Mouse (Mus musculus) Muller cell, postnatal 12 days (primary cell): ENCODE measurements around the gene Inafm2.
A peak's percentile ranks its signal among the peaks of the same experiment; 100 is the strongest.

Experiments
- DNase-seq: peaks from one replicate; pipeline ENCODE4 v3.0.0-alpha.2; 2015; ENCODE audit errors: inconsistent ontology term

Inafm2 gene

DNA sequence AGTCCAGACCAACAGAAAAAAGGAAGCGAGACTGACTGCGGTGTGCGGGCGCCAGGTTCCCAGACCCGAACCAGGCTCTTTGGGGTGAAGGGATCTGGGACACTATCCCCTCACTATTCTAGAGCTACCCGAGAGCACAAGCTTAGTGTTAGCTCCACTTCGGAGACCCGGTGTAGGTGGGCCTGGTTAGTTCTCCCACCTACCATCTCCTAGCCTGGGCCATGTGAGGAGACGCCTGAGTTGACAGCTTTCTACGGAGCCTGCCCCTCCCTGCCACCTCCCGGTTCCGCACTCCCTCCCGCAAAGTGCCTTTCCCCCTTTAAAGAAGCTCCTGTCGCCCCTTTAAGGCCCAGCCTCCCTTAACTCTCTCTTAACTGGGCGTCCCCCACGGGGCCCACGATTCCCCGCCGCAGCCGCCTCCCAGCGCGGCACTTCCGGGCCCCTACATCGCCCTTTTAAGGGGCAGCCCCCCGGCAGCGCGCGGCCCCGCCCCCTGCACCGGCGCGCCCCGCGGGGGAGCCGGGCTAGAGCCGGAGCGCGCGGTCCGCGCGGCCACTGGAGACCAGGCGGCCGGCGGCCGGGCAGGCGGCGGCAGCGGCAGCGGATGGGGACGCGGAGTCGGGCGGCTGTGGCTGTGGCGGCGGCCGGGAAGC is at the start of gene Inafm2:
Inafm2 (plus strand) TSS at position 527 of the 653 bp plus-strand sequence.
- peak; percentile 97 for DNase-seq

DNA sequence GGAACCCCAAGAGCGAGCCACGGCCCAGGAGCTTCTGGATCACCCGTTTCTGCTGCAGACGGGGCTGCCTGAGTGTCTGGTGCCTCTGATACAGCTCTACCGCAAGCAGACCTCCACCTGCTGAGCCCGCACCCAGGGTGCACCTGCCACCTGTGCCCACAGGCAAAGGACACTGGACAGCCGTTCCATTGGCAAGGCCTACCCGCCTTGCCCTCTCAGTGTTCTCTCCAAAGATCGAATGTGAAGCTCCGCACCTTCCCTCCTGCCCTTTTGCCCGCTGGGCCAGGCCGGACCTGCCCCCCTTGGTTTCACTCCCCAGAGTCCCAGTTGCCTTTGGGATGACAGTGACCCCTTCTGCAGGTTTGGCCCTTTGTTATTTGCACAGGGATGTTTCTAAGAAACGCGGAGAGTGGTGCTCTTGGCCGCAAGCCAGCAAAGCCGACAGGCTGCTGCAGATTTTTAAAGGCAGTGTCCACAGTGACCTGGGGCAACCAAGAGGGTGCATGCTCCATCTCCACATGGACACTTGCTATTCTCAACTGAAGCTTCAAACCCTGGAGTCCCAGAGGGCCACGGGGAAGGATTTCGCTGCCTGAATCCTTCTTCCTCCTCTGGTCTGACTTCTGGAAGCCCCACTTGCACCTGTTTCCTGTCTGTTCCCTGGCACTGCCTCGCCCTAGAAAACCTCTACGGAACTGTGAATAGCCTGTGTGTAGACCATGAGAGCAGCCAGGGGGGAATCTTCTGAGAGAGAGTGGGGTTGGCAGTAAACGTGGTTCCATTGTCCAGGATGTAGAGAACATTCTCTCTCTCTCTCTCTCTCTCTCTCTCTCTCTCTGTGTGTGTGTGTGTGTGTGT is 48.9 kb upstream of the Inafm2 start:
- no peak for DNase-seq

- DNase-seq, result no peak
These were observed 48.2 kb upstream of the Inafm2 start for GRCm38 (mm10) chr2:118697311-118697877.

- no peak for DNase-seq
These were observed 47.6 kb upstream of the Inafm2 start for GRCm38 (mm10) chr2:118697955-118698354.

GRCm38 (mm10) chr2:118700179-118701062 is 45.1 kb upstream of the Inafm2 start:
- peak; percentile 74 for DNase-seq

DNA sequence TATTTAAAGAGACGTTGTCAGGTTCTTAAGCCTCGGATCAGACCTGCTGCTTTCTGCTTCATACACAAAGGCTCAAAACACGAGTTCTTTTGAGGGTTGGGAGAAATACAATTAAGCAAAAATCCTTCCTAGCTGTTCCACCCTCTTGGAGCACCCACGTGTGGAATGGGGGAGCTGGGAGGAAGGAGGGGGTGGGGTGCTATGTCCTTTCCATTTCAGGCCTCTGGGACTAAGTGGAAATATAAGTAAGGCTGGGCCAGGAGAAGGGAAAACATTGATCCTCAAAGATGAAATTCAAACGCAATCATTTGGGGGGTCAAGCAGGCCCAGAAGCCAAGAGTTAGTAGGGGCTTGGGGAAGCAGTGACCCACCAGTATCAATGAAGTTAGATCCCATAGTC is 44.4 kb upstream of the Inafm2 start:
- no peak for DNase-seq

- no peak for DNase-seq
These were observed 43.3 kb upstream of the Inafm2 start for GRCm38 (mm10) chr2:118701971-118702882.

DNA sequence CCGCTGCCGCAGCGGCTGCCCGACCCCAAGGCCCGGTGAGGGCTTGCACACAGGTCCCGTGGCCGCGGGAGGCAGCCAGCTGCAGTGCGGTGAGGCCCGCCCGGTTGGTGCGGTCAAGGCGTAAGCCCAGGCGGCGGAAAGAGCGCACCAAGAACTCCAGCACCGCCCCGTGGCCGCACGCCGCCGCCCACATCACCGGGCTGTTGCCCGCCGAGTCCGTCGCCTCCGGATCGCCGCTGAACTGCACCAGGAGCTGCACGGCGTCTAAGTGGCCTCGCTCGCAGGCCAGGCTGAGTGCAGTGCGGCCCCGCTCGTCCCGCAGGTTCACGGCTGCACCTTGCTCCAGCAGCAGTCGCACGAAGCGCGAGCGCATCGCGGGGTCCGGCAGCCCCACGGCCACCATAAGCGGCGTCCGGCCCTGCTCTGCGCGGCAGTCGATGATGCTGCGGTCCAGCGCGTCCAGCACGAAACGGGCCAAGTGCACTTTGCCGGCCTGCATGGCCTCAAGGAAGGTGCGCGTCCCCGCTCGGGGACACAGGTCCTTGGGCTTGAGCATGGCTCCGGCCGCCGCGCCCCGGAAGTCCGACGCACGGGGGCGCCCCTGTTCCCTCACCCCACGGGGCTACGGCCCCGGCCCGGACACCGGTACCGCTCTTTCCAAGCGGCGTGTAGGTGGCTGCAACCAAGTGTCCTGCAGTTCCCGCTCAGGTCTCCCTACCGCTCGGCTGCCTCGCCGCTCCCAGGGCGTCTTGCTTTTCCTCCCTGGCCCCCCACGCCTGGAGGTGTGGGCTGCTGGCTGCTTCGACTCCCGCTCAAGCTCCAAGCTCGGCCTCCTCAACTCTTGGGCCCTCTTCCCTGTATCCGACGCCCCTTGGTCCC is 42.4 kb upstream of the Inafm2 start:
- DNase-seq, result peak; percentile 54

- peak; percentile 55 for DNase-seq
These were observed 41.4 kb upstream of the Inafm2 start, which contains the start of gene Ankrd63 for GRCm38 (mm10) chr2:118703913-118704730. Gene Ankrd63, minus strand, starts transcription at chr2:118703963.

GRCm38 (mm10) chr2:118706436-118706835 is 39.1 kb upstream of the Inafm2 start:
- DNase-seq, result no peak

DNA sequence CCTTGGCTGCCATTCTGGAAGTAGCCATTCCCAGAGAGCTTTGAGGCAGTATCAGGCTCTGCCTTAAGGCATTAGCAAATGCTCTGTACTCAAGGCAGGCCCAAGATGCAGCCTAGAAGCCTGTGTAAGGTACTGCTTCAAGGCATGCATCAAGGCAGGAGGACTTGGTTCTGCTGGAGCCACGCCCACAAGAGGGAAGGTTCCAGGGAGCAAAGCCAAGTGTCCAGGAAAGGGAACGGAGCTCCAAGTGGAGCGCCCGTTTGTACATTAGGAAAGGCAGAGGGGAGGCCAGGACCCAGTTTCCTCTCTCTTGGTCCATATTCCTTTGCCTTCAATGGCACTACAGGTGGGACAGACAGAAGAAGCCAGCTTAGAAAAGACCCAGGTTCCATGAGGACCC is 37.1 kb upstream of the Inafm2 start:
- DNase-seq, result no peak

GRCm38 (mm10) chr2:118709655-118710221 is 35.8 kb upstream of the Inafm2 start:
- DNase-seq, result no peak

DNA sequence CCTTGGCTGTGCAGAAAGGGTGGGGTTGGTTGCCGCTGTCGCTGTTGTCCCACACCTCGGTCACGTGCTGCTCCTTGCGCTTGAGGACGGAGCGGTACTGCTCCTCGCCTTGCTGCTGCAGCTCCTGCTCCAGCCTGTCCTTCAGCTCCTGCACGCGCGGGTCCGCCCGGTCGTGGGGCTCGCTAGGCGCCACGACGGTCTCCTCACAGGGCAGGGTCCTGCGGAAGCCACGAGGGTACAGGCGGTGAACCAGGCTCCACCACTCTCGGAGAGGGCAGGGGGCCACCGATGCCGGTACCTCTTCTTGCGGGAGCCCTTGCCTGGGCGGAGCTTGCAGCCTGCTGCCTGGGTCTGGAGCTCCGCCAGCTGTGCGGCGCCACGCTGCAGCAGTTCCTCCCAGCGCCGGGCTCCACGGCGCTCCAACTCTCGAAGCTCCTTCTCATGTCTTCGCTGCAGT is 34.5 kb upstream of the Inafm2 start:
- peak; percentile 47 for DNase-seq

DNA sequence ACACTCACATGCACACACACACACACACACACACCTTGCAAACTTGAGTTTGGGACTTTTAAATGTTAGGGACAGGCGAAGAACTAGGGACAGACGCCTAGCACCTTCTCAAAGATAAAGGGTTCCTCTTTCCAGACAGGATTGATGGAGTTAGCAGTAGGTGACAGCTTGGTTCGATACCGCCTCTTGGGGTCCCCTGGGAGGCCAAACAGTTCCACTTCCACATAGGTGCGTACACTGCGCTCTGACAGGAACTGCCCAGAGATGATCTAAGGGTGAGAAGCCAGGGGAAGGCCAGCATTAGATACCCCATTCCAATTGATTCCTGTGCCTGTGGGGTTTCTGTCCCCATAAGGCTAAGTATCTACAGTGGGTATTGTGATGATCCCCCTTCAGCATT is 31.9 kb upstream of the Inafm2 start:
- DNase-seq, result no peak

- DNase-seq, result no peak
These were observed 31.3 kb upstream of the Inafm2 start for GRCm38 (mm10) chr2:118714230-118714629.

DNA sequence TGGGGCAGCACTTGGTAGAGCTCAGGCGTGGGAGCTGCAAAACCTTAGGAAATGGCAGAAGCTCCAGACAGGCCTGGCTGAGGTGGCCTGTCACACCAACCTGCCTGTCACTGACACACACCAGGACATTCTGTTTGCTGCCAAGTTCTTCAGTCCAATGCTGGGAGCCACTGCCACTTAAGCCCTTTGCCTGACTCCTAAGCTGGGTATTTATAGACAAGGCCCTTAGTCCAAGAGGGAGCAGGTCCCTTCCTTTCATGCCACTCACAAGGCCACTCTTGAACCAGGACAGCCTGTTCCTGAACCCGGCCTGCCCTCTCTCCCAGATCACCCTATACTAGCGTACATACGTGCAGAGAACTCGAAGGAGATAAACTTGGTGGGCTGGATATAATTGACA is 28.9 kb upstream of the Inafm2 start:
- no peak for DNase-seq

DNA sequence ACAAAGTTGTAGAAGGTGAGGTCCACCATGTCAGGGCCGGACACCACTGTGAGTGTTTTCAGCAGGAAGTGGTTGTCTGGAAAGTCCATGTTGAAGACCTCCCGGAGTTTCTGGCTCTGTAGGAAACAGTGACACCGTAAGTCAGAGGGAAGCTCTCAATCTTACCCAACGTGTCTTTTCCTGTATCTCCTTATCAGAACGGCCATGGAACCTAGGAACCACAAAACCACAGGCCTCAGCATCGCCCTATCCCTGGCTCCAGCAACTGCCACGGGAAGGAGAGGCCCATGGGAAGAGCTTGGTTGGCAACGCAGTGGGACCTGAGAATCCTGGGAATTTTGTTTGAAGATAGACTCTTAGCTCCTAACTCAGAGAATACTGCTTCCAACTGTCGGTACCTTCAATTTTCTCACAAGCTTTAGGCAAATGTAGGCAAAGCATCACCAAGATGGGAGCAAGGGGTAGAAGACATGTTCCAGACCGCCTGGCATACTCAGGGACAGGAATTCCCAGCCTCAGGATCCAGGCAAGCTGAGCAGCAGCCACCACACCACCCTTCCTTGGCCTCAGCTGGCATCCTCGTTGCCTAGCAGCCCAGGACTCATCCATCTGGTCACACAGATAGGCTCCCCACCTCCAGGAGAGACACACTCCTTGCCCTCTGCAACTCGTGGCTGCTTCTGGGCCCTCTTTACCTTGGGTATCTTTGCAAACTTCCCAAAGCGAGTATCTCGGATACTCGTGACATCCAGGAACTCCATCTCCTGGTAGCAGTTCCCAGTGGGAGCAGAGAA is 21.7 kb upstream of the Inafm2 start:
- no peak for DNase-seq
